Mouse (Mus musculus): ENCODE results near the gene Smagp.

DNA sequence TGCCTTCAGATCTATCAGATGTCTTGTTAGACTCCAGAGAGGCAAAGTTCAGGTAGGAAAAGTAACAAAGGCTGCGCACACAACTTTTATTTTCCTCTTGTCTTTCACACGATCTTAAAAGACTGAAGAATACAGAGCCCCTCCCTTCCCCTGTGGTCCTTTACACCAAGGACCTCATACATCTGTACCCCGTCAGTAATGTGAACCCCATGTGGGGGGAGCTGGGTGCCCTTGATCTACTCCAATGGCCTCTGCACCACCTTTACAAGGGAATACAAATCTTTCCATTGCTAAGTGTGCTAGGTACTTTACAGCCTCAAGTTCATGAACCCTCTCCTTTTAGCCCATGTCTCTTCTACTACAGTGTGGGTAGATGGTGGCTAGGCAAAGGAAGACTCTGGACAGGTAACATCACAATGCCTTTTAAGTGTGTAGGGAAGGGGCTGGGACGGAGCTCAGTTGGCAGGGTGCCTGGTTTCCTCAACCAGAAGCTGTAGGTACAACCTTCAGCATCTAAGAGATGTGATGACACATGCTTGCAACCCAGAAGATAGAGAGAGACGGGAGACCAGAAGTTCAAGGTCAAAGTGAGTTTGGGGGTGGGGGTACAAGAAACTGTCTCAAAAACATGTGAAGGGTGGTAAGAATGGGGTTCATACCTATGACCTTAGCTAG lies 31.3 kb upstream of the Smagp start:
- TF ChIP-seq CTCF (IDR thresholded peaks at IDR 0.05; ENCODE audit: control insufficient read depth, insufficient read depth, insufficient read length), result no peak
- no peak for TF ChIP-seq USF1 (IDR thresholded peaks at IDR 0.05; ENCODE audit: low read depth)
- no peak for TF ChIP-seq CEBPB (IDR thresholded peaks at IDR 0.05; ENCODE audit: low read depth)
- no peak for TF ChIP-seq MAX (IDR thresholded peaks at IDR 0.05)
- TF ChIP-seq MYOD1 (IDR thresholded peaks at IDR 0.05; ENCODE audit: control insufficient read depth, insufficient read length, low read depth), result no peak

All from C2C12 (cell line).